Mouse (Mus musculus) thymus, postnatal 14 days (tissue): ENCODE data around the gene Tmem206.

ENCODE experiments used
- DNase-seq: peaks from one replicate; pipeline ENCODE4 v3.0.0; 2021

Tmem206 gene

GRCm38 (mm10) chr1:191353836-191354235 is 28.1 kb downstream of the Tmem206 start:
- DNase-seq = no peak

- DNase-seq = no peak
Observed at GRCm38 (mm10) chr1:191356936-191357335, 31.2 kb downstream of the Tmem206 start.

- DNase-seq = no peak
Observed at GRCm38 (mm10) chr1:191359478-191359877, 33.8 kb downstream of the Tmem206 start.

- no peak for DNase-seq
Observed at GRCm38 (mm10) chr1:191362412-191362811, 36.7 kb downstream of the Tmem206 start.

- DNase-seq = peak; percentile 72
Observed at GRCm38 (mm10) chr1:191364477-191364876, 38.8 kb downstream of the Tmem206 start.

- DNase-seq = no peak
Observed at GRCm38 (mm10) chr1:191368193-191368592, 42.5 kb downstream of the Tmem206 start.

- DNase-seq = no peak
Observed at GRCm38 (mm10) chr1:191369140-191369539, 43.4 kb downstream of the Tmem206 start.

GRCm38 (mm10) chr1:191374993-191375643 is 49.4 kb downstream of the Tmem206 start:
- no peak for DNase-seq

GRCm38 (mm10) chr1:191375644-191375998 is 49.9 kb downstream of the Tmem206 start:
- DNase-seq = no peak

GRCm38 (mm10) chr1:191378080-191378479 is 52.4 kb downstream of the Tmem206 start:
- DNase-seq = no peak

GRCm38 (mm10) chr1:191380843-191381242 is 55.1 kb downstream of the Tmem206 start:
- DNase-seq = no peak

GRCm38 (mm10) chr1:191381955-191382736 is 56.4 kb downstream of the Tmem206 start:
- no peak for DNase-seq

GRCm38 (mm10) chr1:191384786-191385430 is 59.2 kb downstream of the Tmem206 start:
- no peak for DNase-seq

- peak; percentile 74 for DNase-seq
Observed at GRCm38 (mm10) chr1:191391311-191391710, 65.6 kb downstream of the Tmem206 start.

- DNase-seq = no peak
Observed at GRCm38 (mm10) chr1:191393536-191393935, 67.8 kb downstream of the Tmem206 start.

GRCm38 (mm10) chr1:191394126-191394525 is 68.4 kb downstream of the Tmem206 start:
- DNase-seq = no peak

GRCm38 (mm10) chr1:191395200-191395599 is 69.5 kb downstream of the Tmem206 start:
- DNase-seq = no peak

GRCm38 (mm10) chr1:191395871-191396433 is 70.2 kb downstream of the Tmem206 start:
- DNase-seq = peak; percentile 85

- DNase-seq = peak; percentile 72
Observed at GRCm38 (mm10) chr1:191396446-191396845, 70.7 kb downstream of the Tmem206 start.

- DNase-seq = peak; percentile 100
Observed at GRCm38 (mm10) chr1:191396897-191397849, 71.5 kb downstream of the Tmem206 start.
